Mouse (Mus musculus): Measurements from ENCODE around the gene Trim12c. TPM values are rescaled to one million over a fixed set of nuclear protein-coding genes. Genes with fewer than 3 reads are reported as not detected.

The Trim12c gene
- total RNA-seq, 2 experiments from 2014 or later = 2.5 TPM

Other genes starting within 250 kb of the Trim12c start
- not detected for gene Olfr646, start 248.5 kb downstream of the Trim12c start, total RNA-seq (2021)
- gene Ubqln5, start 223.5 kb downstream of the Trim12c start, total RNA-seq (2021) = not detected
- gene Olfr643, start 216.0 kb downstream of the Trim12c start, total RNA-seq (2021) = not detected
- gene Ubqln3, start 210.1 kb downstream of the Trim12c start, total RNA-seq (2021) = not detected
- gene Ubqlnl, start 202.8 kb downstream of the Trim12c start, total RNA-seq (2021) = not detected
- gene Olfm5, start 188.5 kb downstream of the Trim12c start, total RNA-seq (2021) = not detected
- gene Olfr648, start 170.0 kb downstream of the Trim12c start, total RNA-seq (2021) = not detected
- gene Olfr649, start 157.4 kb downstream of the Trim12c start, total RNA-seq (2021) = not detected
- gene Trim6, start 134.6 kb downstream of the Trim12c start, total RNA-seq (2021) = under 1 TPM in 1 of 2 experiments, not detected in 1; 0.11 TPM
- gene Trim34a, start 108.9 kb downstream of the Trim12c start, total RNA-seq (2021) = 1 to 10 TPM; 1.0 to 1.6 TPM
- 1 to 10 TPM in 1 of 2 experiments, under 1 TPM in 1; 0.99 to 1.1 TPM for gene Trim5, start 65.3 kb downstream of the Trim12c start, total RNA-seq (2021)
- 1 to 10 TPM; 2.1 to 3.8 TPM for gene Trim12a, start 37.9 kb downstream of the Trim12c start, total RNA-seq (2021)
- under 1 TPM in 1 of 2 experiments, not detected in 1; 0.16 TPM for gene Trim34b, start 23.9 kb downstream of the Trim12c start, total RNA-seq (2021)
- gene Trim30b, start 16.5 kb upstream of the Trim12c start, total RNA-seq (2021) = not detected
- gene Trim30c, start 47.5 kb upstream of the Trim12c start, total RNA-seq (2021) = not detected
- 1 to 10 TPM; 1.2 to 1.4 TPM for gene Trim30a, start 111.8 kb upstream of the Trim12c start, total RNA-seq (2021)
- gene Trim30d, start 154.5 kb upstream of the Trim12c start, total RNA-seq (2021) = under 1 TPM; 0.49 to 0.54 TPM
- gene Olfr651, start 196.8 kb upstream of the Trim12c start, total RNA-seq (2021) = not detected
- gene Olfr652, start 207.5 kb upstream of the Trim12c start, total RNA-seq (2021) = not detected
- gene Olfr653, start 224.0 kb upstream of the Trim12c start, total RNA-seq (2021) = not detected
- gene Olfr654, start 233.7 kb upstream of the Trim12c start, total RNA-seq (2021) = not detected
- gene Olfr655, start 248.4 kb upstream of the Trim12c start, total RNA-seq (2021) = not detected